Mouse (Mus musculus) adrenal gland, postnatal 14 days (tissue): Measurements from ENCODE around the gene Tra2b. TPM values are rescaled to one million over a fixed set of nuclear protein-coding genes. Genes with fewer than 3 reads are reported as not detected.
"Not testable (repeated sequence)": the region's sequence is repeated elsewhere in the genome, so short reads cannot be mapped to it uniquely, and the experiment has no call there.

ENCODE experiments used
- DNase-seq: peaks from one replicate; pipeline ENCODE4 v3.0.0; 2021; ENCODE audit warnings: mixed read lengths
- total RNA-seq: library from RNA; stranded (reverse); gene quantifications from 2 replicates; pipeline ENCODE4 v1.2.3, GENCODE M21; 2021

Tra2b gene
- total RNA-seq, 1 experiment from 2014 or later: 126 TPM

GRCm38 (mm10) chr16:22242239-22242866, 23.5 kb downstream of the Tra2b start:
- no peak for DNase-seq

- no peak for DNase-seq
These were observed 24.2 kb downstream of the Tra2b start for GRCm38 (mm10) chr16:22241376-22242238.

- no peak for DNase-seq
These were observed 24.9 kb downstream of the Tra2b start for GRCm38 (mm10) chr16:22240856-22241255.

DNA sequence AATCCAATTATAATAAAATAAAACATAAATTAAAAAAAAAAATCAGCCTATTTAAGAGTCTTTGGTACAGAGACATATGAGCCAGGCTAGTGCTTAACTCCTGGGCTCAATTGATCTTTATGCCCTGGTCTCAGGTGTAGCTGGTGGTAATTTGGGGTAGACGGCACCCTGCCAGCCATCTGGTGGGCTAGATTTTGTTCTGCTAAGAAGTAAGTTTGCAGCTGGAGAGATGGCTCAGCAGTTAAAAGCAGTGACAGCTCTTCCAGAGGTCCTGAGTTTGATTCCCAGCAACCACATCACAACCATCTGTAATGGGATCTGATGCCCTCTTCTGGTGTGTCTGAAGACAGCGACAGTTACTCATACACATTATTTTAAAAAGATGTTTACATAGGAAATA, 25.8 kb downstream of the Tra2b start:
- DNase-seq: no peak

- no peak for DNase-seq
These were observed 26.7 kb downstream of the Tra2b start for GRCm38 (mm10) chr16:22238928-22239620.

- not testable (repeated sequence) for DNase-seq
These were observed 27.4 kb downstream of the Tra2b start for GRCm38 (mm10) chr16:22238402-22238801.

DNA sequence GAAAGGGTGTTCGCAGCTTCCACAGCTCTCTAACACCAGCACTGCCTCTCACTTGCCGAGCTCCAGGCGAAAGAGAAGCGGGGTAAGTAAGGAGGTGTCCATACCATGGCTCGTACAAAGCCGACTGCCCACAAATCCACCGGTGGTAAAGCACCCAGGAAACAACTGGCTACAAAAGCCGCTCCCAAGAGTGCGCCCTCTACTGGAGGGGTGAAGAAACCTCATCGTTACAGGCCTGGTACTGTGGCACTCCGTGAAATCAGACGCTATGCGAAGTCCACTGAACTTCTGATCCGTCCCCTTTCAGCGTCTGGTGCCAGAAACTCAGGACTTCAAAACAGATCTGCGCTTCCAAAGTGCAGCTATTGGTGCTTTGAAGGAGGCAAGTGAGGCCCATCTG, 29.0 kb downstream of the Tra2b start:
- no peak for DNase-seq

DNA sequence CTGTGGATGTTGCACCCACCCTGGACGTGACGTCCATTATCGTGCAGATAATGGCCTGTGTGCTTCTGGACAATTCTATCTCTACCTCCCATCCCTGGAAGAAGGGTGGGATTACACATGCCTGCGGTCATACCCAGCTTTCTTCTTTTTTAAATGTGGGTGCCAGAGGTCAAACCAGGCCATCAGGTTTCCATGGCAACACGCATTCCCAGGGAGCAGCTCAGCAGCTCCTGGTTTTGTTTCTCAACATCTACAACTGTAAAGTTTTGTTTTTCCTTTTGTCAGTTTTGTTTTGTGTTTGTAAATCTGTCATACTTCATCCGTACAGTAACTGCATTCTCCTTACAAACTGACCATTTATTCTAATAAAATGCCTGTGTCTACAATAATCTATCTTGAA, 31.3 kb downstream of the Tra2b start:
- no peak for DNase-seq

GRCm38 (mm10) chr16:22230276-22230675, 35.5 kb downstream of the Tra2b start:
- DNase-seq: not testable (repeated sequence)

DNA sequence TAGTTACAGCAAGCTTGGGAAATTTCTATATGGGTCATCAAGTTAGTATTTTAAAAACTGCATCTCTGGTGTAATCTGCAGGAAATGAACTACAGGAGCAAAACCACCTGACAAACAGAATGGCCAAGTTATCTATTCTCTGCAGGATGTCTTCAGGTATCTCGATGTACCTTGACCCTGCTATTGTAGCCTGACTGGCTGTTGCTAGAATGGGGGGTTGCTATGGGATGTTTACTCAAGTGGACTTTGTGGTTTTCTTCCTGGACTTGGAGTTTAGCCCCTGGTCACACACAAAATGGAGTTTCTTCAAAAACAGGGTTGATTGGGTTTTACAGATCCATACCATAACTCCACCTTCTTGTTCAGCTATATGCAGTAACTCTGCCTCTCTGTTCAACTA, 62.3 kb downstream of the Tra2b start:
- DNase-seq: no peak

- DNase-seq: no peak
These were observed 63.9 kb downstream of the Tra2b start for GRCm38 (mm10) chr16:22201858-22202257.

GRCm38 (mm10) chr16:22200476-22200875, 65.3 kb downstream of the Tra2b start:
- DNase-seq: no peak

Other genes with a start within 250 kb of the Tra2b start
- gene Igf2bp2, start 102.7 kb downstream of the Tra2b start, total RNA-seq: 12.8 and 20.4 TPM in 2 replicates
- gene Etv5, start 173.7 kb upstream of the Tra2b start, total RNA-seq: 23.7 and 24.4 TPM in 2 replicates